Mouse (Mus musculus): Measurements from ENCODE around the gene Nwd2. TPM values are rescaled to one million over a fixed set of nuclear protein-coding genes. Genes with fewer than 3 reads are reported as not detected.

The Nwd2 gene
- total and polyA plus RNA-seq, 2 experiments from 2014 or later, result 10.2 to 23.1 TPM

- Histone ChIP-seq H3K9me3 (ENCODE audit: low read length) (no peaks in the 10 kb centered on the region), H3K36me3 (ENCODE audit: insufficient read depth, low read length) (no peaks in the 10 kb centered on the region), H3K27ac (no peak overlapping the region), H3K27me3 (ENCODE audit: insufficient read depth, low read length) (no peaks in the 10 kb centered on the region), H3K9ac (replicated peaks; ENCODE audit: low read length) (no peak overlapping the region), H3K4me1 (ENCODE audit: insufficient read depth, low read length) (no peaks in the 10 kb centered on the region), H3K4me2 (ENCODE audit: low read depth, low read length) (no peak overlapping the region), H3K4me3 (ENCODE audit: low read length) (no peak overlapping the region)
- 56% methylated on average over 2 of the region's 2 CpGs for WGBS
- no peak for TF ChIP-seq CTCF (IDR thresholded peaks at IDR 0.05; ENCODE audit: low read depth)
- no peak for ATAC-seq
- peak; percentile 11 for DNase-seq (ENCODE audit: low spot score)
These were observed 124.1 kb downstream of the Nwd2 start for GRCm38 (mm10) chr5:63772971-63773370.

- TF ChIP-seq CTCF (IDR thresholded peaks at IDR 0.05; ENCODE audit: low read depth), result no peak
- Histone ChIP-seq H3K9ac (replicated peaks; ENCODE audit: low read length) (no peak overlapping the region), H3K4me3 (ENCODE audit: low read length) (no peak overlapping the region), H3K27ac (no peak overlapping the region), H3K27me3 (ENCODE audit: insufficient read depth, low read length) (no peaks in the 10 kb centered on the region), H3K4me1 (ENCODE audit: insufficient read depth, low read length) (no peaks in the 10 kb centered on the region), H3K4me2 (ENCODE audit: low read depth, low read length) (no peak overlapping the region), H3K36me3 (ENCODE audit: insufficient read depth, low read length) (no peaks in the 10 kb centered on the region), H3K9me3 (ENCODE audit: low read length) (no peaks in the 10 kb centered on the region)
- DNase-seq (ENCODE audit: low spot score) (no peak), ATAC-seq (no peak)
- WGBS, result 33% methylated on average over 1 of the region's 1 CpGs
These were observed 124.7 kb downstream of the Nwd2 start for GRCm38 (mm10) chr5:63773603-63774002.

- no peaks in the 10 kb centered on the region for H3K27me3 ChIP-seq (ENCODE audit: insufficient read depth, low read length)
- no peak overlapping the region for H3K4me3 ChIP-seq (ENCODE audit: low read length)
- no peak overlapping the region for H3K4me2 ChIP-seq (ENCODE audit: low read depth, low read length)
- H3K4me1 ChIP-seq (ENCODE audit: insufficient read depth, low read length), result no peaks in the 10 kb centered on the region
- DNase-seq (ENCODE audit: low spot score), result no peak
- H3K9me3 ChIP-seq (ENCODE audit: low read length), result no peaks in the 10 kb centered on the region
- WGBS, result 90% methylated on average over 10 of the region's 10 CpGs
- H3K27ac ChIP-seq, result no peak overlapping the region
- H3K36me3 ChIP-seq (ENCODE audit: insufficient read depth, low read length), result no peaks in the 10 kb centered on the region
- ATAC-seq, result no peak
- no peak for TF ChIP-seq CTCF (IDR thresholded peaks at IDR 0.05; ENCODE audit: low read depth)
- no peak overlapping the region for H3K9ac ChIP-seq (replicated peaks; ENCODE audit: low read length)
These were observed 139.4 kb downstream of the Nwd2 start for GRCm38 (mm10) chr5:63788156-63788826.

GRCm38 (mm10) chr5:63811819-63812508 lies 163.1 kb downstream of the Nwd2 start, which contains the start of gene 0610040J01Rik:
Gene 0610040J01Rik, plus strand, starts transcription at chr5:63812363.
- WGBS, result 4% methylated on average over 42 of the region's 42 CpGs
- H3K4me2 ChIP-seq (ENCODE audit: low read depth, low read length), result peak within 1 kb of the TSS; percentile 91
- peak; percentile 80 for TF ChIP-seq CTCF (IDR thresholded peaks at IDR 0.05; ENCODE audit: low read depth)
- peak within 1 kb of the TSS; percentile 33; the same call in 1 of the 2 replicates for H3K9ac ChIP-seq (replicated peaks; ENCODE audit: low read length)
- no peaks in the 10 kb centered on the region for H3K9me3 ChIP-seq (ENCODE audit: low read length)
- H3K36me3 ChIP-seq (ENCODE audit: insufficient read depth, low read length), result no peaks in the 10 kb centered on the region
- no peak within 1 kb of the TSS for H3K27ac ChIP-seq
- no peaks in the 10 kb centered on the region for H3K4me1 ChIP-seq (ENCODE audit: insufficient read depth, low read length)
- H3K27me3 ChIP-seq (ENCODE audit: insufficient read depth, low read length), result peaks cover 6% of the 10 kb centered on the region; the same call in 1 of the 2 replicates
- peak within 1 kb of the TSS; percentile 54 for H3K4me3 ChIP-seq (ENCODE audit: low read length)
- DNase-seq (ENCODE audit: low spot score), result peak; percentile 84
- peak; percentile 89 for ATAC-seq

GRCm38 (mm10) chr5:63812509-63812865 lies 163.6 kb downstream of the Nwd2 start:
- TF ChIP-seq CTCF (IDR thresholded peaks at IDR 0.05; ENCODE audit: low read depth), result no peak
- ATAC-seq (no peak), DNase-seq (ENCODE audit: low spot score) (no peak)
- peak overlapping the region; percentile 33; the same call in 1 of the 2 replicates for H3K9ac ChIP-seq (replicated peaks; ENCODE audit: low read length)
- peak overlapping the region; percentile 91 for H3K4me2 ChIP-seq (ENCODE audit: low read depth, low read length)
- no peaks in the 10 kb centered on the region for H3K9me3 ChIP-seq (ENCODE audit: low read length)
- no peaks in the 10 kb centered on the region for H3K4me1 ChIP-seq (ENCODE audit: insufficient read depth, low read length)
- peaks cover 6% of the 10 kb centered on the region; the same call in 1 of the 2 replicates for H3K27me3 ChIP-seq (ENCODE audit: insufficient read depth, low read length)
- H3K36me3 ChIP-seq (ENCODE audit: insufficient read depth, low read length), result no peaks in the 10 kb centered on the region
- WGBS, result 2% methylated on average over 26 of the region's 26 CpGs
- H3K27ac ChIP-seq, result no peak overlapping the region
- peak overlapping the region; percentile 54 for H3K4me3 ChIP-seq (ENCODE audit: low read length)

GRCm38 (mm10) chr5:63816643-63817042 lies 167.7 kb downstream of the Nwd2 start:
- Histone ChIP-seq H3K27ac (no peak overlapping the region), H3K4me1 (ENCODE audit: insufficient read depth, low read length) (no peaks in the 10 kb centered on the region), H3K4me3 (ENCODE audit: low read length) (no peak overlapping the region), H3K36me3 (ENCODE audit: insufficient read depth, low read length) (no peaks in the 10 kb centered on the region), H3K9me3 (ENCODE audit: low read length) (no peaks in the 10 kb centered on the region), H3K4me2 (ENCODE audit: low read depth, low read length) (no peak overlapping the region), H3K9ac (replicated peaks; ENCODE audit: low read length) (no peak overlapping the region), H3K27me3 (ENCODE audit: insufficient read depth, low read length) (peaks cover 6% of the 10 kb centered on the region; the same call in 1 of the 2 replicates)
- TF ChIP-seq CTCF (IDR thresholded peaks at IDR 0.05; ENCODE audit: low read depth), result no peak
- DNase-seq (ENCODE audit: low spot score), result no peak
- no peak for ATAC-seq
- 90% methylated on average over 7 of the region's 7 CpGs for WGBS

- H3K4me3 ChIP-seq (ENCODE audit: low read length), result no peak overlapping the region
- H3K4me2 ChIP-seq (ENCODE audit: low read depth, low read length), result no peak overlapping the region
- peaks cover 4% of the 10 kb centered on the region; the same call in 1 of the 2 replicates for H3K27me3 ChIP-seq (ENCODE audit: insufficient read depth, low read length)
- no peak overlapping the region for H3K9ac ChIP-seq (replicated peaks; ENCODE audit: low read length)
- no peaks in the 10 kb centered on the region for H3K36me3 ChIP-seq (ENCODE audit: insufficient read depth, low read length)
- 72% methylated on average over 5 of the region's 5 CpGs for WGBS
- ATAC-seq (no peak), DNase-seq (ENCODE audit: low spot score) (no peak)
- H3K27ac ChIP-seq, result no peak overlapping the region
- no peaks in the 10 kb centered on the region for H3K9me3 ChIP-seq (ENCODE audit: low read length)
- no peaks in the 10 kb centered on the region for H3K4me1 ChIP-seq (ENCODE audit: insufficient read depth, low read length)
- TF ChIP-seq CTCF (IDR thresholded peaks at IDR 0.05; ENCODE audit: low read depth), result no peak
These were observed 168.4 kb downstream of the Nwd2 start for GRCm38 (mm10) chr5:63817270-63817669.

All from hindbrain, postnatal 0 days (tissue).